Mouse (Mus musculus) heart, postnatal 4 days (tissue): ENCODE data around the gene Mylpf. TPM values are rescaled to one million over a fixed set of nuclear protein-coding genes. Genes with fewer than 3 reads are reported as not detected.
"Not testable (repeated sequence)": the region's sequence is repeated elsewhere in the genome, so short reads cannot be mapped to it uniquely, and the experiment has no call there.

Source experiments
- DNase-seq: peaks from one replicate; pipeline ENCODE4 v3.0.0; 2021
- total RNA-seq, 2 experiments: library from RNA; stranded (reverse); gene quantifications; 2 replicates each; pipeline ENCODE4 v1.2.3; 2021

The Mylpf gene
- total RNA-seq, 2 experiments from 2014 or later, result 3.1 to 33.0 TPM

- DNase-seq, result peak; percentile 91
Observed at GRCm38 (mm10) chr7:127228615-127229303, 20.1 kb downstream of the Mylpf start.

- DNase-seq, result no peak
Observed at GRCm38 (mm10) chr7:127231376-127231775, 22.7 kb downstream of the Mylpf start.

GRCm38 (mm10) chr7:127231826-127232621 is 23.3 kb downstream of the Mylpf start:
- DNase-seq, result no peak

DNA sequence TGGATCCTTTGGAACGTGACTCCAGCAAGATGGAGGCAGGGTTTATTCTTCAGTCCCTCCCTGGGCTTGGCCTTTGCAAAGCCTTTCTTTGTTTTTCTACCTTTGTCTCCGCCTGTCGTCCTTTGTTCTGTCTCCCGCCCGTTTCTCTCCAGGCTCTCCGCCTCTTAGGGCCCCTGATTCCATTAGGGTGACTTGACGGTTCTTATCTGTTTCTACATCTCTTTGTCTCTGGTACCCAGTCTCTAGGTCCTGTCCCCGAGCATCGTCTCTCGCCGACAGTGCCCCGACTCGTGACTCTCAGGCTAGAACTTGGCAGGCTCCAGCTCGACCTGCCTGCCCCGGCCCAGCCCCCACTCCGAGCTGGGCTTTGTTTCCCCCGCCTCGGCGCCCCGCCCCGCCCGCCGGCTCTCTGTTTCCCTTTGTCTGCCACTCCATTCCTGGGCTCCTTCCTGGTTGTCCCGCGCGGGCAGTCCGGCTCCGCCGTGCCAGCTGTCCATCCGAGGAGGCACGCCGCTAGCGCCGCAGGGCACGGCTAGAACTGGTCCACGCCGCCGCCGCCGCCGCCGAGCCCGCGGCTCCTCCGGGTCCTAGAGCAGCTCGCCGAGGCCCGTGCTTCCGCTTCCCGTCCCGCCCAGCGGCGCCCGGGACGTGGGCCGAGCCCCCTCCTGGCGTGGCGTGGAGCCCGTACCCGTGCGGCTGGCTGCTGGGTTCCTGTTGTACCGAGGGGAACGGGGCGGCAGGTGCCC is 24.1 kb downstream of the Mylpf start, which contains the start of the genes Zfp553 and Sept1:
Gene Zfp553, plus strand, starts transcription at position 440 of the 746 bp plus-strand sequence.
Gene Sept1, minus strand, starts transcription at position 509 of the 746 bp plus-strand sequence.
- DNase-seq, result peak; percentile 85

- no peak for DNase-seq
Observed at GRCm38 (mm10) chr7:127233368-127233749, 24.7 kb downstream of the Mylpf start.

DNA sequence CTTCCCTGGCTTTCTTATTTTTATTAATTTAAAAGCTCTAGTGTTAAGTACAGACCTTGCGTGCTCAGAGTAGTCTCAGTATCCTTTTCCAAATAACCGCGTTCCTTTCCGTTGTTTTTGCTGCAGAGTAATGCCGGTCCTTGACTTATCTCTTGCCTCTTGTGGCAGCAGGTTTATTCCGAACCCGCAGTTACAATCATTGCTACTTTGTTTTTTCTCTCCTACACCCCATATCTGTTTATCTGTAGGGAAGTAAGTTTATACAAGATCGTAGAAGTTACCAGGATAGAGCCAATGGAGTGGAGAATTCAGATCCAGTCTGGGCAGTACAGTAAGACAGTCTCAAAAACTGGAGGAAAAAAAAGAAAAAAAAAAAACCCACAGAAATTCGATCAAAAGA is 25.1 kb downstream of the Mylpf start:
- no peak for DNase-seq

DNA sequence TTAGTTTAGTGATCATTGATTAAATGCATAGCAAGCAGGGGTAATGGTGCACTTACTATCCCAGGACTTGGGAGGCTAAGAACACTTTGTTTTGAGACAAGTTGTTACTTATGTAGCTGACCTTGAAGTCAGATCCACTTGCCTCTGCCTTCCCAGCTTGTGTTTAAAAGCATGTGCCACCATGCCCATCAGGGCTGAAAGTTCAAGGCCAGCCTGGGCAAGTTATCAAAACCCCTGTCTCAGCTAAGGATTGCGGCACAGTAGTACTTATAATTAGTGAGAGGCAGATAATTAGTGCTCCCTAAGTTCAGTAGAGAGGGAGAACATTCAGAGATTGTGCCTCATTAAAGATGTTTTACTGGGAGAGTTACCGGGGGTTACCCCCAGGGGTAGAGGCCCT is 26.1 kb downstream of the Mylpf start:
- no peak for DNase-seq

DNA sequence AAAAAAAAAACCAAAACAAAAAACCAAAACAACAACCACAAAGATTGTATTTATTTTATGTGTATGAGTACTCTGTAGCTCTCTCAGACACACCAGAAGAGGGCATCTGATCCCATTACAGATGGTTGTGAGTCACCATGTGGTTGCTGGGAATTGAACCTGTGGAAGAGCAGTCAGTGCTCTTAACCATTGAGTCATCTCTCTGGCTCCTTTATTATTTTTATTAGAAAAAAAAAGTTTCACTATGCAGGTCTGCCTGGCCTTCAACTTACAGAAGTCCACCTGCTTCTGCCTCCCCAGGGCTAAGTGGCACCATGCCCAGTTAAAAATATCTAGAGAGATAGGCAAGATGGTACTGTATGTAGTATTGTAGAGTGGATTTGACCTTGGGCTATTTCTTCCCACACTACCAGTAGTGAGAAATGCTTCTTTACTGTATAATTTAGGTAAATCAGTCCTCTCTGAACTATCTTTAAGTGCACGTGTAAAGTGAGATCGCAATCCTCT is 34.7 kb downstream of the Mylpf start:
- no peak for DNase-seq

DNA sequence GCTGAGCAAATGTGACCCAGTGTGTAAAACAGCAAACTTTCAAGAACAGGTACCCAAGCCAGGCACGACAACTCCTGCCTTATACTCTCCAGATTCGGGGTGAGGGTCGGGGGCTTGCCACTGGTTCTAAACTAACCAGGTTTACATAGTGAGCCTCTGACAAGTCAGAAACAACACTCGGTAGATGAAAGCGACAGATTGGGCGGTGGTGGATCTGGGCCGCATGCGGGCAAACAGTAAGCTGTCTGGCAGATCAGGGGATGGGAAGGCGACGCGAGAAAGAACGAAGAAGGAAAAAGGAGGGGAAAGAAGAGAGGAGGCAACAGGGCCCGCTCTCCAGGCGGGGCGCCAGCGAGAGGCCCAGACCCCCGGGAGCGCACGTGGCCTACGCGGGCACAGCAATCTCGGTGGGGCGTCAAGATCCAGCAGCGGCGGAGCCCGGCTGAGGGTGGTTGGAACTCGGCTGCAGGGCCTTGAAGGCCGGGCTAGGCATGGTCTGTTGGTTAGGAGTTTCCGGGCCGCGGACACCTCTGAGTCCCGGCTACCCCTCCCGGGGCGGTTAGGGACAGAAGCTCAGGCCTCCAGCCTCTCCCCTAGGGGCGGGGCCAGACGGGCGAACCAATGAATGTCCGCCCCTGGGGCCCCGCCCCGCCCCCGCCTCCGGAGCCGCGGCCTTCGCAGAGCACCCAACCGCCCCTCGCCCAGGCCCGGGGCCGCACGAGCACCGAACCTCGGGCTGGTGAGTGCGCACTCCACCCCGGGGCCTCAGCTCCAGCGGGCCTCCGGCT is 35.4 kb downstream of the Mylpf start, which contains the start of gene Zfp771:
Gene Zfp771, plus strand, starts transcription at position 405 of the 788 bp plus-strand sequence.
- peak; percentile 95 for DNase-seq

GRCm38 (mm10) chr7:127244658-127245510 is 36.2 kb downstream of the Mylpf start:
- DNase-seq, result no peak

DNA sequence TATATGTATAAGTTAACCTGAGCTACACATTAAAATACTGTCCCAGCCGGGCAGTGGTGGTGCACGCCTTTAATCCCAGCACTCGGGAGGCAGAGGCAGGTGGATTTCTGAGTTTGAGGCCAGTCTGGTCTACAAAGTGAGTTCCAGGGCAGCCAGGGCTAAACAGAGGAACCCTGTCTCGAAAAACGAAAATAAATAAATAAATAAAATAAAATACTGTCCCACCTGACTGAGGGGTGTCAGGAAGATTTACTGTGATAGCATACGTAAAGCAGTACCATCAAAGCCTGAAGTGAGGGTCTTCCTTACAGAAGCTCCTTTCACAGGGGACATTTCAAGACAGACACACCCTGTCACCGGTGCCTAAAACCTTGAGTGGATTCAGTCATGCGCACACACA is 41.8 kb downstream of the Mylpf start:
- DNase-seq, result not testable (repeated sequence)

DNA sequence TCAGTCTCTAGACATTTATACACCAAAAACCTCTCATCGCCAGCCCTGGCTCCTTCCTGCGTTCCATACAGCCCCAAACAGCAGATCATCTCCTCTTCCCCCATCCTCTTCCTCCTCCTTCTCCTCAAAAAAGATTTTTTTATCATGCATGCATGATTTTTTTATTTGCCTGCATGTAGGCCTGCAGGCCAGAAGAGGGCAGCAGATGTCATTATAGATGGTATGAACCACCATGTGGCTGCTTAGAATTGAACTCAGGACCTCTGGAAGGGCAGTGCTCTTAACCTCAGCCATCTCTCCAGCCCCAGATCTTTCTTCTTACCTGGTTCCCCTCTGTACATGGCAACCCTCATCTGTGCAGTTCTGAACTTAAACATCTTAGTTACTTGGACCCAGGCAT is 43.7 kb downstream of the Mylpf start:
- no peak for DNase-seq

DNA sequence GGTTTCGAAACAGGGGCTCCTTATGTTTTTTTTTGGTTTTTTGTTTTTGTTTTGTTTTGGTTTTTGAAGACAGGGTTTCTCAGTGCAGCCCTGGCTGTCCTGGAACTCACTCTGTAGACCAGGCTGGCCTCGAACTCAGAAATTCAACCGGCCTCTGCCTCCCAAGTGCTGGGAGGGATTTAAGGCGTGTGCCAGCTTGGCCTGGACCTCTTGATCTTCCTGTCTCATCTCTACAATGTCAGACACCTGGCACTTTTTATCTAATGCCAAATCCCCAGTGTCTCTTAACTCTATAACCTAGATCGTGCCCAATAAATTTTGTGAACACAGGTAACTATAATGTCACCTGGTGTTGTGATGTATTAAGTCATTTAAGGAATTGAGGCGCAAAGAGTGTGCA is 44.7 kb downstream of the Mylpf start:
- DNase-seq, result no peak

- peak; percentile 96 for DNase-seq
Observed at GRCm38 (mm10) chr7:127253821-127254769, 45.4 kb downstream of the Mylpf start.

GRCm38 (mm10) chr7:127255008-127255407 is 46.3 kb downstream of the Mylpf start:
- DNase-seq, result no peak

- DNase-seq, result no peak
Observed at GRCm38 (mm10) chr7:127255965-127256364, 47.3 kb downstream of the Mylpf start.

GRCm38 (mm10) chr7:127256518-127256917 is 47.8 kb downstream of the Mylpf start:
- no peak for DNase-seq

GRCm38 (mm10) chr7:127259186-127259905 is 50.7 kb downstream of the Mylpf start:
- no peak for DNase-seq
